Mouse (Mus musculus): ENCODE measurements around the gene Tufm. TPM values are rescaled to one million over a fixed set of nuclear protein-coding genes. Genes with fewer than 3 reads are reported as not detected.
A peak's percentile ranks its signal among the peaks of the same experiment; 100 is the strongest.

The Tufm gene
- polyA plus RNA-seq, 1 experiment from 2014 or later: 57.7 TPM

DNA sequence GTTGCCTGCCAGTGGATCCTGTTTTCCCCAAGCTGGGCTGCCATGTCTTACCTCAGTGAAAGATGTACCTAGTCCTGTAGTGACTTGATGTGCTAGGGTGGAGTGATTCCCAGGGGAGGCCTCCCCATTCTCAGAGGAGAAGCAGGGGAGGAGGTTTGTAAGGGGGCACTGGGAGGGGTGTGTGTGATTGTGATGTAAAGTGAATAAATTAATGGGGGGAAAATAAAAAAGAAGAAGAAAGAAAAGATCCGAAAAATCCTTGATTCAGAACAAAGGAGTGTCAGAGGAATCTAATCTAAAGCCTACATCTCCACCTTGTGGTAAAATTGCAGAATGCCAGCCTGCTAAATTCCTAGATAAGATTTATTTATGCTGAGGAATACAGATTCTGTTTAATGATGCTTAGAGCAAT, 41.0 kb downstream of the Tufm start:
- DNase-seq: no peak
- Histone ChIP-seq H3K27ac (ENCODE audit: low read depth) (no peak overlapping the region), H3K9me3 (ENCODE audit: low read length) (no peaks in the 10 kb centered on the region), H3K9ac (replicated peaks) (no peak overlapping the region), H3K4me1 (ENCODE audit: insufficient read depth) (no peaks in the 10 kb centered on the region), H3K4me3 (ENCODE audit: low read depth, low read length) (no peak overlapping the region), H3K4me2 (ENCODE audit: low read depth, low read length) (no peak overlapping the region), H3K27me3 (ENCODE audit: insufficient read depth, low read length) (no peaks in the 10 kb centered on the region), H3K36me3 (replicated peaks; ENCODE audit: insufficient read depth, low read length) (no peaks in the 10 kb centered on the region)
- WGBS (ENCODE audit: insufficient replicate concordance): 12% methylated on average over 1 of the region's 1 CpGs
- TF ChIP-seq CTCF (IDR thresholded peaks at IDR 0.05; ENCODE audit: low read depth) (peak; percentile 75), EP300 (IDR thresholded peaks at IDR 0.05; ENCODE audit: low read depth) (no peak)
- no peak for ATAC-seq

DNA sequence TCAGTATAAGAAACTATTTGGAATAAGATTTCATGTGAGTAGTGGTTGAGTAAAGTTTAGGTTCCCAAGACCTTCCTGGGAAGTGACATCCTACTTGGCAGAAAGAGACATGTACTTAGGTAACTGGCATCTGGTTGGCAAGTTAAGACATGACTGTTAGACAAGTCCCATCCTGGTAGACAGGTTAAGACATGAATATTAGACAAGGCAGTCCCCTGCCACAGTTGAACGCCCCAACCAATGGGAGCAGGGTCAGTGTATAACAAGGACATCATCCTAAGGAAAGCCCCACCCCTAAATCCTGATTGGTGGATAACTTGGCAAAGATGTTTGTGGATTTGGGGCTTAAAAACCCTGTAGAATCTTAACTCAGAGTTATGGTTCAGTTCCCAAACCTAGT, 46.3 kb downstream of the Tufm start:
- ATAC-seq (no peak), DNase-seq (no peak)
- no peak overlapping the region for H3K4me2 ChIP-seq (ENCODE audit: low read depth, low read length)
- H3K27ac ChIP-seq (ENCODE audit: low read depth): no peak overlapping the region
- no peak overlapping the region for H3K4me3 ChIP-seq (ENCODE audit: low read depth, low read length)
- H3K36me3 ChIP-seq (replicated peaks; ENCODE audit: insufficient read depth, low read length): no peaks in the 10 kb centered on the region
- 80% methylated on average over 1 of the region's 1 CpGs for WGBS (ENCODE audit: insufficient replicate concordance)
- no peaks in the 10 kb centered on the region for H3K9me3 ChIP-seq (ENCODE audit: low read length)
- no peak overlapping the region for H3K9ac ChIP-seq (replicated peaks)
- peaks cover 10% of the 10 kb centered on the region for H3K27me3 ChIP-seq (ENCODE audit: insufficient read depth, low read length)
- peaks cover 6% of the 10 kb centered on the region for H3K4me1 ChIP-seq (ENCODE audit: insufficient read depth)
- TF ChIP-seq EP300 (IDR thresholded peaks at IDR 0.05; ENCODE audit: low read depth) (no peak), CTCF (IDR thresholded peaks at IDR 0.05; ENCODE audit: low read depth) (no peak)

DNA sequence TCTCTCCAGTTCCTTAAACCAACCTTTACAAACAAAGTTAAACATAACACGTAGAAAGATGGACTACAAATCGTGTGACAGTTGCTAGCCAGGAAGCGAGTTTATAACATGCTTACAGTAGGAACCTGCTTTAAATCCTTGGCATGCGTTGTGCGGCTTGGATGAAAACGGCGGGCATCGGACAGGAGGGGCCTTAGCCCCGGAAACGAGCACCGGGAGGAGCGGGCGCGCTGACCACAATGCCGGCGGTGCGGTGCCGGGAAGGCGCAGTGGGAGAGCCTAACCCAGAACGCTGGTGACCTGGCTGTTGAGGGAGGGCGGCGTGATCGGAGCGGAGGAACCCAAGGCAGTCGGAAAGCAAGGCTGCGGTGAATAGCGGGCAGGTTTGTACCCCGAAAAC, 48.6 kb downstream of the Tufm start:
- H3K9ac ChIP-seq (replicated peaks): peak overlapping the region; percentile 38; the same call in 1 of the 2 replicates
- peak; percentile 35 for DNase-seq
- ATAC-seq: no peak

DNA sequence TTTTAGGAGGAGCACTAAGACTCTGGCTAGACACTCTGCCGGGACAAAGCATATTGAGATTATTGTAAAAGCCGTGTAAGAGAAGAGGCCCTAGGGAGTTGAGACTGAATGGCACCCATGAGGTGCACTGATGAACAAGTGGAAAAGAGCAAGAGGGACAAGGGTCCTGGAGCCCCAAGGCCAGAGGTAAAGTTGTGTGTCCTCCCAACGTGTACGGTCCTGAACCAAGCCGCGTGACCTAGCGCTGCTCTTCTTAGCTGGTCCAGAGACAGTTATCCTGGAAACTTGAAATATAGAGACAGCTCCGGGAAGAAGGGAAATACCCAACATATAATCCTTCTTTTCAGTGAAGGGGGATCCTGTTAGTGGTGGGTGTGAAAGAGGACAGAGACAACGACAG, 49.3 kb downstream of the Tufm start:
- H3K9ac ChIP-seq (replicated peaks): no peak overlapping the region
- no peaks in the 10 kb centered on the region for H3K36me3 ChIP-seq (replicated peaks; ENCODE audit: insufficient read depth, low read length)
- no peak overlapping the region for H3K4me3 ChIP-seq (ENCODE audit: low read depth, low read length)
- H3K4me2 ChIP-seq (ENCODE audit: low read depth, low read length): peak overlapping the region; percentile 80
- no peak overlapping the region for H3K27ac ChIP-seq (ENCODE audit: low read depth)
- DNase-seq (no peak), ATAC-seq (no peak)
- no peak for TF ChIP-seq CTCF (IDR thresholded peaks at IDR 0.05; ENCODE audit: low read depth)
- no peak for TF ChIP-seq EP300 (IDR thresholded peaks at IDR 0.05; ENCODE audit: low read depth)
- H3K4me1 ChIP-seq (ENCODE audit: insufficient read depth): peaks cover 6% of the 10 kb centered on the region
- peaks cover 10% of the 10 kb centered on the region for H3K27me3 ChIP-seq (ENCODE audit: insufficient read depth, low read length)
- H3K9me3 ChIP-seq (ENCODE audit: low read length): no peaks in the 10 kb centered on the region
- WGBS (ENCODE audit: insufficient replicate concordance): 62% methylated on average over 9 of the region's 9 CpGs

More for the DNA sequence above, 48.6 kb downstream of the Tufm start:
- peak overlapping the region; percentile 45 for H3K4me3 ChIP-seq (ENCODE audit: low read depth, low read length)
- H3K27ac ChIP-seq (ENCODE audit: low read depth): no peak overlapping the region
- H3K4me1 ChIP-seq (ENCODE audit: insufficient read depth): peaks cover 6% of the 10 kb centered on the region
- H3K4me2 ChIP-seq (ENCODE audit: low read depth, low read length): peak overlapping the region; percentile 80
- no peaks in the 10 kb centered on the region for H3K9me3 ChIP-seq (ENCODE audit: low read length)
- H3K36me3 ChIP-seq (replicated peaks; ENCODE audit: insufficient read depth, low read length): no peaks in the 10 kb centered on the region
- H3K27me3 ChIP-seq (ENCODE audit: insufficient read depth, low read length): peaks cover 10% of the 10 kb centered on the region
- TF ChIP-seq CTCF (IDR thresholded peaks at IDR 0.05; ENCODE audit: low read depth) (no peak), EP300 (IDR thresholded peaks at IDR 0.05; ENCODE audit: low read depth) (no peak)
- 2% methylated on average over 28 of the region's 28 CpGs for WGBS (ENCODE audit: insufficient replicate concordance)

DNA sequence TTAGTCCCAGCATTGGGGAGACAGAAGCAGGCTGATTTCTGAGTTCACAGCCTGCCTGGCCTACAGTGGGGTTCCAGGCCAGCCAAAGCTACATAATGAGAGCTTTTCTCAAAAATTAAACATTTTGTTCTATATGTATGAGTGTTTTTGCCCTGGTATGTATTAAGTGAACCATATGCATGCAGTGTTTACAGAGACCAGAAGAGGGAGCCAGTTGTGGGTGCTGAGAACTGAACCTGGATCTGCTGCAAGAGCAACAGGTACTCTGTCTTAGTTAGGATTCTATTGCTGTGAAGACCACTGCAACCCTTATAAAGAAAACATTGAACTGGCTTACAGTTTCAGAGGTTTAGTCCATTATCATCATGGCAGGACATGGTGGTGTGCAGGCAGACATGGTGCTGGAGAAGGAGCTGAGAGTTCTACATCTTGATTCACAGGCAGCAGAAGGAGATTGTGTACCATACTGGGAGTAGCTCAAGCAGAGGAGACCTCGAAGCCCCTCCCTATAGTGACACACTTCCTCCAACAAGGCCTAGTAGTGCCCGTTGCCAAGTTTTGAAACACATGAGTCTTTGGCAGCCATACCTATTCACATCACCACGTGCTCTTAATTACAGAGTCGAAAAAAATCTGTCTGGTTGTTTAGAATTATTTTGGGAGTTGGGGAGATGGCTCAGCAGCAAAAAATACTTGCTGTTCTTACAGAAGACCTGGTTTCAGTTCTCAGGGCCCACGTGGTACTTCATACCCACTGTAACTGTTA, 50.8 kb downstream of the Tufm start:
- TF ChIP-seq CTCF (IDR thresholded peaks at IDR 0.05; ENCODE audit: low read depth): peak; percentile 67
- TF ChIP-seq EP300 (IDR thresholded peaks at IDR 0.05; ENCODE audit: low read depth): no peak
- Histone ChIP-seq H3K36me3 (replicated peaks; ENCODE audit: insufficient read depth, low read length) (no peaks in the 10 kb centered on the region), H3K4me2 (ENCODE audit: low read depth, low read length) (no peak overlapping the region), H3K27me3 (ENCODE audit: insufficient read depth, low read length) (peaks cover 10% of the 10 kb centered on the region), H3K27ac (ENCODE audit: low read depth) (no peak overlapping the region), H3K4me1 (ENCODE audit: insufficient read depth) (peaks cover 6% of the 10 kb centered on the region), H3K9me3 (ENCODE audit: low read length) (no peaks in the 10 kb centered on the region), H3K4me3 (ENCODE audit: low read depth, low read length) (no peak overlapping the region), H3K9ac (replicated peaks) (no peak overlapping the region)
- 62% methylated on average over 5 of the region's 5 CpGs for WGBS (ENCODE audit: insufficient replicate concordance)
- ATAC-seq (no peak), DNase-seq (peak; percentile 27)

Other genes starting within 250 kb of the Tufm start
- 5.2 and 6.5 TPM in 2 replicates for gene Sbk1, start 214.7 kb upstream of the Tufm start, polyA plus RNA-seq (2015; fragmentation: Nextera tagmentation; extraction: Ambion mirVana)
- 8.7 and 9.2 TPM in 2 replicates for gene Lat, start 117.8 kb upstream of the Tufm start, polyA plus RNA-seq (2015; fragmentation: Nextera tagmentation; extraction: Ambion mirVana)
- 17.2 and 18.6 TPM in 2 replicates for gene Spns1, start 109.9 kb upstream of the Tufm start, polyA plus RNA-seq (2015; fragmentation: Nextera tagmentation; extraction: Ambion mirVana)
- gene Nfatc2ip, start 90.6 kb upstream of the Tufm start, polyA plus RNA-seq (2015; fragmentation: Nextera tagmentation; extraction: Ambion mirVana): 1.4 and 1.5 TPM in 2 replicates
- gene Cd19, start 72.5 kb upstream of the Tufm start, polyA plus RNA-seq (2015; fragmentation: Nextera tagmentation; extraction: Ambion mirVana): 8.7 and 9.1 TPM in 2 replicates
- 7.1 and 7.2 TPM in 2 replicates for gene Rabep2, start 58.6 kb upstream of the Tufm start, polyA plus RNA-seq (2015; fragmentation: Nextera tagmentation; extraction: Ambion mirVana)
- 2.2 and 34.1 TPM in 2 replicates for gene Atp2a1, start 24.3 kb upstream of the Tufm start, polyA plus RNA-seq (2015; fragmentation: Nextera tagmentation; extraction: Ambion mirVana)
- gene Sh2b1, start 11.9 kb upstream of the Tufm start, polyA plus RNA-seq (2015; fragmentation: Nextera tagmentation; extraction: Ambion mirVana): 13.5 and 13.7 TPM in 2 replicates
- 12.0 and 13.6 TPM in 2 replicates for gene Atxn2l, start 16.1 kb downstream of the Tufm start, polyA plus RNA-seq (2015; fragmentation: Nextera tagmentation; extraction: Ambion mirVana)
- 78.4 and 90.9 TPM in 2 replicates for gene Eif3c, start 79.0 kb downstream of the Tufm start, polyA plus RNA-seq (2015; fragmentation: Nextera tagmentation; extraction: Ambion mirVana)
- 3.0 and 4.0 TPM in 2 replicates for gene Apobr, start 97.6 kb downstream of the Tufm start, polyA plus RNA-seq (2015; fragmentation: Nextera tagmentation; extraction: Ambion mirVana)
- gene Cln3, start 98.5 kb downstream of the Tufm start, polyA plus RNA-seq (2015; fragmentation: Nextera tagmentation; extraction: Ambion mirVana): 12.3 and 14.6 TPM in 2 replicates
- 0.18 and 0.21 TPM in 2 replicates for gene Il27, start 107.6 kb downstream of the Tufm start, polyA plus RNA-seq (2015; fragmentation: Nextera tagmentation; extraction: Ambion mirVana)
- 4.0 and 4.5 TPM in 2 replicates for gene Nupr1, start 143.5 kb downstream of the Tufm start, polyA plus RNA-seq (2015; fragmentation: Nextera tagmentation; extraction: Ambion mirVana)
- 22.7 and 22.8 TPM in 2 replicates for gene Sgf29, start 161.9 kb downstream of the Tufm start, polyA plus RNA-seq (2015; fragmentation: Nextera tagmentation; extraction: Ambion mirVana)
- gene Sult1a1, start 189.1 kb downstream of the Tufm start, polyA plus RNA-seq (2015; fragmentation: Nextera tagmentation; extraction: Ambion mirVana): 221 and 241 TPM in 2 replicates
- gene Bola2, start 208.0 kb downstream of the Tufm start, polyA plus RNA-seq (2015; fragmentation: Nextera tagmentation; extraction: Ambion mirVana): 86.5 and 93.5 TPM in 2 replicates
- gene Slx1b, start 208.4 kb downstream of the Tufm start, polyA plus RNA-seq (2015; fragmentation: Nextera tagmentation; extraction: Ambion mirVana): 2.6 and 3.7 TPM in 2 replicates
- gene Coro1a, start 220.4 kb downstream of the Tufm start, polyA plus RNA-seq (2015; fragmentation: Nextera tagmentation; extraction: Ambion mirVana): 121 and 130 TPM in 2 replicates